Mouse (Mus musculus): ENCODE data around the gene Zfhx3. TPM values are rescaled to one million over a fixed set of nuclear protein-coding genes. Genes with fewer than 3 reads are reported as not detected.

Gene Zfhx3
- total and polyA plus RNA-seq, 2 experiments from 2014 or later: 9.6 to 13.8 TPM

DNA sequence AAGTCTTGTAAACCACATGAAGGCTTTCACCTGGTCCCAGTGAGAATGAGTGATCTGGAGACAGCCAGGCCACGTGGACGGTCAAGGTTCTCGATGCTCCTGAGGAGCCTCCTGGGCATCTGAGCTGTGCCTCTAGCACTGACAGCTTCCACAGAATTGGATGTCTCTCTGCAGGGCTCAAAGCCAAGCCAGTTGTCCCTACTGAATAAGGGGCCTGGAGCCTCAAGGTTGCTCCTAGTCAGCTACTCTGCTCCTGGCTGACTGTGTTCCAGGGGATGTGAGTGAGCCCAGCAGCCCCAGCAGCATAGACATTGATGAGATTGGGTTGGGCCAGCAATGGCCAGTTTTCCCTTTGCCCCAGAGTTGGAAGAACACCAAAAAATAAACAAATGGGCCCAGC lies 927.9 kb downstream of the Zfhx3 start:
- WGBS: 96% methylated on average over 3 of the region's 3 CpGs
- H3K4me1 ChIP-seq (ENCODE audit: insufficient read depth): no peaks in the 10 kb centered on the region
- no peak overlapping the region for H3K9ac ChIP-seq
- no peaks in the 10 kb centered on the region for H3K36me3 ChIP-seq (ENCODE audit: insufficient read depth)
- no peaks in the 10 kb centered on the region for H3K27me3 ChIP-seq (ENCODE audit: insufficient read depth, low read length)
- no peaks in the 10 kb centered on the region for H3K9me3 ChIP-seq (ENCODE audit: low read length)
- DNase-seq (no peak), ATAC-seq (no peak)
- H3K4me3 ChIP-seq (ENCODE audit: low read depth, low read length): no peak overlapping the region
- H3K4me2 ChIP-seq (ENCODE audit: low read depth): no peak overlapping the region
- no peak for TF ChIP-seq CTCF (IDR thresholded peaks at IDR 0.05; ENCODE audit: low read depth)
- no peak overlapping the region for H3K27ac ChIP-seq (ENCODE audit: low read depth, low read length)

DNA sequence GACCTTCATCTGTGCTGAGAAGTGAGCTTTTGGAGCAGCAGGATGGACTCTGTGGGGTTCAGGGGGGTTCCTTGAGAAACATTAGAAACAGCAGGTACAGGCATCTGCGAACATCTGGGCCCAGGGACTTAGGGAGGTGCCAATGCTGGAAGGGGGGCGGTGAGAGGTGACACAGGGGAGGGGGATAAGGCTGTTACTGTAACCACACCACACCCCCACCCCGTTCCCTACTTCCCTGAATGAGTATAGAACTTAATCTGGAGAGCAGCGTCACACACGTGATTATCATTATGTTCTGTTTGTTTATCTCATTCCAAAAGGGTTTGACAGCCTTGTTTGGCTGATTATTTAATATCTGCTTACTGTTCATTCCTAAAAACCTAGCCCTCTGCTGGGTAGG lies 933.3 kb downstream of the Zfhx3 start:
- Histone ChIP-seq H3K27ac (ENCODE audit: low read depth, low read length) (no peak overlapping the region), H3K4me3 (ENCODE audit: low read depth, low read length) (no peak overlapping the region), H3K27me3 (ENCODE audit: insufficient read depth, low read length) (no peaks in the 10 kb centered on the region), H3K36me3 (ENCODE audit: insufficient read depth) (no peaks in the 10 kb centered on the region), H3K9ac (no peak overlapping the region), H3K4me1 (ENCODE audit: insufficient read depth) (no peaks in the 10 kb centered on the region), H3K9me3 (ENCODE audit: low read length) (no peaks in the 10 kb centered on the region), H3K4me2 (ENCODE audit: low read depth) (no peak overlapping the region)
- no peak for ATAC-seq
- no peak for TF ChIP-seq CTCF (IDR thresholded peaks at IDR 0.05; ENCODE audit: low read depth)
- 89% methylated on average over 5 of the region's 5 CpGs for WGBS
- no peak for DNase-seq

DNA sequence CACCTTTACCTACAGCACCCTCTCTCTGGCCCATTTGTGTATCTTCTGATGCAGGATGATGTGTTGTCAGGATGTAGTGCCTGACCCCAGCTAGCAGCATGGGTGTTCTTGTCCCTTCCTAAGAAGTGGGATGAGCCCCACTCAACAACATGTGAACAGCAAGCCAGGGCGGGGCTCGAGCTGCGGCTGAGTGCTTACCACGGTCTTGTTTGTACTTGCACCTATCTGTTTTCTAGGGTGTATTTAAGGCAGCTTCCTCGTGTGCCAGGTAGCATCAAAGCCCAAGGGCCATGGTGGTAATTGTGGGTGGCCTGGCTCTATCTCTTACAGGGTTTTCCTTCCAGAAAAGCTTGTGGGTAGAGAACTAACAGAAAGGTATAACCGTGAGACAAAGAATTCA lies 937.7 kb downstream of the Zfhx3 start:
- Histone ChIP-seq H3K4me2 (ENCODE audit: low read depth) (no peak overlapping the region), H3K27ac (ENCODE audit: low read depth, low read length) (no peak overlapping the region), H3K9ac (no peak overlapping the region), H3K4me1 (ENCODE audit: insufficient read depth) (0 out of 2 replicates have a peak, but pooled peaks cover 5% of the 10 kb centered on the region), H3K36me3 (ENCODE audit: insufficient read depth) (no peaks in the 10 kb centered on the region), H3K4me3 (ENCODE audit: low read depth, low read length) (no peak overlapping the region), H3K27me3 (ENCODE audit: insufficient read depth, low read length) (no peaks in the 10 kb centered on the region), H3K9me3 (ENCODE audit: low read length) (no peaks in the 10 kb centered on the region)
- WGBS: 94% methylated on average over 6 of the region's 6 CpGs
- no peak for DNase-seq
- ATAC-seq: no peak
- TF ChIP-seq CTCF (IDR thresholded peaks at IDR 0.05; ENCODE audit: low read depth): no peak

DNA sequence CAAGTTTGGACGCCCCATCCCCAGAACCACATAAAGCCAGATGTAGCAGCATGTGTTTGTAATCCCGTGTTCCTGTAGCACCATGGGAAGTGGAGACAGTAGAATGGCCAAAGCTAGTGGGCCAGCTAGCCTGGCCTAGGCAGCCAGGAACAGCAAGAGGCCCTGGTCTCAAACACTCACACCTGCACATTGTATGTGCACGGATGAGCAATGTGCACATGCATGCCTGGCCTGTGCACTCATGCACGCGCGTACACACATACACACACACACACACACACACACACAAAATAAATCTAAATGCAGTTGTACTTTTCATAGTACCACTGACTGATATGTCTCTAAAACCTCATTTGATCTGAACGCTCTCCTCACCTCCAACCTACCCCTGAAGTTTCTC lies 938.9 kb downstream of the Zfhx3 start:
- H3K4me2 ChIP-seq (ENCODE audit: low read depth): no peak overlapping the region
- no peak for TF ChIP-seq CTCF (IDR thresholded peaks at IDR 0.05; ENCODE audit: low read depth)
- H3K4me1 ChIP-seq (ENCODE audit: insufficient read depth): 0 out of 2 replicates have a peak, but pooled peaks cover 9% of the 10 kb centered on the region
- 94% methylated on average over 7 of the region's 7 CpGs for WGBS
- ATAC-seq (no peak), DNase-seq (no peak)
- no peaks in the 10 kb centered on the region for H3K9me3 ChIP-seq (ENCODE audit: low read length)
- H3K9ac ChIP-seq: no peak overlapping the region
- H3K27me3 ChIP-seq (ENCODE audit: insufficient read depth, low read length): no peaks in the 10 kb centered on the region
- no peak overlapping the region for H3K27ac ChIP-seq (ENCODE audit: low read depth, low read length)
- no peaks in the 10 kb centered on the region for H3K36me3 ChIP-seq (ENCODE audit: insufficient read depth)
- no peak overlapping the region for H3K4me3 ChIP-seq (ENCODE audit: low read depth, low read length)

DNA sequence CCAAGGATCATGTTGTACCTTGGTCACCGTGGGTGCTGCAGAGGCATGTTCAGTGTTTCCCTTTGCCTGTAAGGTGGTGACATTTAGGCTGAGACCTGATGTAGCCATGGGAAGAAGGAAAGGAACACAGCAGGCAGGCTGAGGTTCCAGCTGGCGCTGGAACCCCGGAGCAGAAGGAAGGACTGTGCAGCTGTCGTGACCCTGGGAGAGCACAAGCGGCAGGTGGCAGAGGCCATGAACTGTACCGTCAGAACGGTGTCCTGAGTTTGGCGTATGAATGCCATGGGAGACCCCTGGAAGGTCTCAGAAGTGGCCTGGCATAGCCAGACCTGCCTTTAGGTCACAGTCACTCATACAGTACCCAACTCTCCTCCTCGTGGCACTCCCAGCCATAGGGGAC lies 939.6 kb downstream of the Zfhx3 start:
- H3K9ac ChIP-seq: no peak overlapping the region
- 0 out of 2 replicates have a peak, but pooled peaks cover 9% of the 10 kb centered on the region for H3K4me1 ChIP-seq (ENCODE audit: insufficient read depth)
- H3K9me3 ChIP-seq (ENCODE audit: low read length): no peaks in the 10 kb centered on the region
- no peak for TF ChIP-seq CTCF (IDR thresholded peaks at IDR 0.05; ENCODE audit: low read depth)
- H3K4me3 ChIP-seq (ENCODE audit: low read depth, low read length): no peak overlapping the region
- H3K27me3 ChIP-seq (ENCODE audit: insufficient read depth, low read length): no peaks in the 10 kb centered on the region
- H3K27ac ChIP-seq (ENCODE audit: low read depth, low read length): no peak overlapping the region
- H3K36me3 ChIP-seq (ENCODE audit: insufficient read depth): no peaks in the 10 kb centered on the region
- H3K4me2 ChIP-seq (ENCODE audit: low read depth): no peak overlapping the region
- no peak for ATAC-seq
- DNase-seq: no peak
- 87% methylated on average over 9 of the region's 9 CpGs for WGBS

DNA sequence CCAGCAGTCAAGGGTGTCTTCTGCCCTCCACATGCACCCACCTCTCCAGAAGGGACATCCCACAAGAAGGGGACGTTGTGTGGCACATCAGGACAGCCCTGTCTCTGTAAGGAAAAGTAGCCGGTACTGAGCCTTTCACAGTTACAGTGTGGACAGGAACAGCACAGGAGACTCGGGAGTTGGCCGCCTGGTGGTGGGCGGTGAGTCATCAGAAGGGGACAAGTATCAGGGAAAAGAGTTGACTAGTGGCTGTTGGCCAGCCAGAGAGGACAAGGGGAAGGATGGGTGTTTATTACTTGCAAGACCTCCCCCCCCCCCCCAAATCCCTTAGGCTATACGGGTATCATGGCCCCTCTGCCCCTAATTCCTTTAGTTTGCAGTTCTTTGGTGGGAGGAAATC lies 940.9 kb downstream of the Zfhx3 start:
- H3K27me3 ChIP-seq (ENCODE audit: insufficient read depth, low read length): no peaks in the 10 kb centered on the region; the same call in 1 of the 2 replicates
- TF ChIP-seq CTCF (IDR thresholded peaks at IDR 0.05; ENCODE audit: low read depth): no peak
- no peak for ATAC-seq
- WGBS: 86% methylated on average over 6 of the region's 6 CpGs
- no peak overlapping the region for H3K4me2 ChIP-seq (ENCODE audit: low read depth)
- no peak for DNase-seq
- H3K4me1 ChIP-seq (ENCODE audit: insufficient read depth): 0 out of 2 replicates have a peak, but pooled peaks cover 9% of the 10 kb centered on the region
- no peak overlapping the region for H3K4me3 ChIP-seq (ENCODE audit: low read depth, low read length)
- H3K36me3 ChIP-seq (ENCODE audit: insufficient read depth): no peaks in the 10 kb centered on the region
- no peak overlapping the region for H3K27ac ChIP-seq (ENCODE audit: low read depth, low read length)
- no peak overlapping the region for H3K9ac ChIP-seq
- no peaks in the 10 kb centered on the region for H3K9me3 ChIP-seq (ENCODE audit: low read length)

DNA sequence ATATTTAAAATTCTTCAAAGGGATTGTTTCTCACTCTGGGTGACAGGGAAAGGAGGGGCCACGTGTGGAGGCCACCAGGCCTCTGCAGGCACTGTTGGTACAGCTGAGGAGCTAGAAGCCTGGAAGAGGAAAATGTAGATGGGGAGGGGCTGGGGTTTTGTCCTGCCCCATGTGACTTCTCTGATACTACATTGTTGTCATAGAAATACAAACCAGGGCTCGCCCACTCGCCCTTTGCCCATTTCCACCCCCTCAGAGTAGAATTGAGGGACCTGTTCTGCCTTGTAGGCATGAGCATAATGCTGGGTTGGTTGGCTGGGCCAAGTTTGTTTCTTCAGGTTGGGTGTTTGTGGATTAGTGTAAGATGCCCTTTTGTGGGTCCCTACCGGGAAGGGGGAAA lies 942.5 kb downstream of the Zfhx3 start:
- no peak for ATAC-seq
- no peak overlapping the region for H3K9ac ChIP-seq

More for the DNA sequence above, 942.5 kb downstream of the Zfhx3 start:
- Histone ChIP-seq H3K36me3 (ENCODE audit: insufficient read depth) (no peaks in the 10 kb centered on the region), H3K27ac (ENCODE audit: low read depth, low read length) (no peak overlapping the region), H3K4me2 (ENCODE audit: low read depth) (no peak overlapping the region), H3K4me3 (ENCODE audit: low read depth, low read length) (no peak overlapping the region), H3K9me3 (ENCODE audit: low read length) (no peaks in the 10 kb centered on the region), H3K27me3 (ENCODE audit: insufficient read depth, low read length) (no peaks in the 10 kb centered on the region; the same call in 1 of the 2 replicates), H3K4me1 (ENCODE audit: insufficient read depth) (peaks cover 17% of the 10 kb centered on the region; the same call in 1 of the 2 replicates)
- WGBS: 54% methylated on average over 4 of the region's 4 CpGs
- no peak for TF ChIP-seq CTCF (IDR thresholded peaks at IDR 0.05; ENCODE audit: low read depth)
- no peak for DNase-seq
